Mouse (Mus musculus): ENCODE measurements around the gene Mfsd12.

The Mfsd12 gene

GRCm38 (mm10) chr10:81329194-81329975, 27.9 kb upstream of the Mfsd12 start:
- no peak for DNase-seq (ENCODE audit: low spot score)

- peak; percentile 61 for DNase-seq (ENCODE audit: low spot score)
Measured at GRCm38 (mm10) chr10:81330007-81330406, 27.3 kb upstream of the Mfsd12 start.

- DNase-seq (ENCODE audit: low spot score) = no peak
Measured at GRCm38 (mm10) chr10:81332277-81332676, 25.0 kb upstream of the Mfsd12 start.

- DNase-seq (ENCODE audit: low spot score) = no peak
Measured at GRCm38 (mm10) chr10:81334324-81334723, 23.0 kb upstream of the Mfsd12 start.

- peak; percentile 85 for DNase-seq (ENCODE audit: low spot score)
Measured at GRCm38 (mm10) chr10:81335393-81336340, 21.6 kb upstream of the Mfsd12 start.

- no peak for DNase-seq (ENCODE audit: low spot score)
Measured at GRCm38 (mm10) chr10:81336558-81336957, 20.7 kb upstream of the Mfsd12 start.

- no peak for DNase-seq (ENCODE audit: low spot score)
Measured at GRCm38 (mm10) chr10:81340551-81341332, 16.5 kb upstream of the Mfsd12 start.

- peak; percentile 55 for DNase-seq (ENCODE audit: low spot score)
Measured at GRCm38 (mm10) chr10:81341333-81341949, 15.8 kb upstream of the Mfsd12 start.

- DNase-seq (ENCODE audit: low spot score) = no peak
Measured at GRCm38 (mm10) chr10:81342686-81343505, 14.4 kb upstream of the Mfsd12 start, which contains the start of gene Gipc3. TSS of gene Gipc3 (minus strand) at chr10:81343266.

- DNase-seq (ENCODE audit: low spot score) = no peak
Measured at GRCm38 (mm10) chr10:81344421-81345161, 12.7 kb upstream of the Mfsd12 start.

GRCm38 (mm10) chr10:81345162-81345534, 12.1 kb upstream of the Mfsd12 start:
- no peak for DNase-seq (ENCODE audit: low spot score)

- DNase-seq (ENCODE audit: low spot score) = no peak
Measured at GRCm38 (mm10) chr10:81346453-81347067, 10.7 kb upstream of the Mfsd12 start.

- DNase-seq (ENCODE audit: low spot score) = peak; percentile 73
Measured at GRCm38 (mm10) chr10:81349146-81349545, 8.1 kb upstream of the Mfsd12 start.

- DNase-seq (ENCODE audit: low spot score) = no peak
Measured at GRCm38 (mm10) chr10:81349961-81350350, 7.3 kb upstream of the Mfsd12 start.

GRCm38 (mm10) chr10:81350351-81351063, 6.8 kb upstream of the Mfsd12 start, which contains the start of gene Hmg20b:
TSS of gene Hmg20b (minus strand) at chr10:81350480.
- peak; percentile 99 for DNase-seq (ENCODE audit: low spot score)

GRCm38 (mm10) chr10:81351678-81352291, 5.5 kb upstream of the Mfsd12 start:
- DNase-seq (ENCODE audit: low spot score) = no peak

GRCm38 (mm10) chr10:81354738-81355477, 2.4 kb upstream of the Mfsd12 start:
- no peak for DNase-seq (ENCODE audit: low spot score)

GRCm38 (mm10) chr10:81355533-81355932, 1.8 kb upstream of the Mfsd12 start:
- DNase-seq (ENCODE audit: low spot score) = no peak

All from MN1 (cell line).